Mouse (Mus musculus) central nervous system, embryonic 18 days (tissue): Measurements from ENCODE around the gene Lgmn. TPM values are rescaled to one million over a fixed set of nuclear protein-coding genes. Genes with fewer than 3 reads are reported as not detected.

Experiments
- polyA plus RNA-seq: library from polyadenylated mRNA; depleted of rRNA; stranded (reverse); fragments of >200 nt; gene quantifications from 2 replicates; pipeline ENCODE4 v1.2.3, GENCODE M21; 2012; rRNA removed

Lgmn gene
- polyA plus RNA-seq: 59.8 and 61.8 TPM in 2 replicates

DNA sequence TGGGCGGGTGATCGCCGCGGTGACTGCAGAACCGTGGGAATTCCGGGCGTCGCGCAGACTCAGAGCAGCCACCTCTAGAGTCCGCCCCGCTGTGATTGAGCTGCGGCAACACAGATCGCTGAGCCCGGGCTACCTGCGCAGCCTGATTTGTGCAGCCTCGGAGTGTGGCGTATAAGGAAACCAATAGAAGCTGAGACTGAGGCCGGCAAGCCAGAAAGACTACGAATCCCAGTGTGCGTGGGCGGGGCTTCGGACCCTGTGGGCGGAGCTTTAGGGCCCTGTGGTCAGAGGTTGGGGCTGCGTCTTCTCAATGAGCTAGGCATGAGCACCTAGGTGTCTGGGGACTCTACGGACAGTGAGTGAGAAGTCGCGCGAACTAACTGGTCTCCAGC lies at the start of gene Lgmn:
Gene Lgmn (minus strand): TSS at position 182 of the 392 bp plus-strand sequence.

GRCm38 (mm10) chr12:102468894-102469764 lies 29.5 kb upstream of the Lgmn start, which contains the start of gene Golga5:
Gene Golga5 (plus strand): TSS chr12:102469135.

Other genes starting within 250 kb of the Lgmn start
- gene Rin3, start 156.8 kb downstream of the Lgmn start, polyA plus RNA-seq: 1.4 and 1.6 TPM in 2 replicates
- gene Golga5, start 29.3 kb upstream of the Lgmn start, polyA plus RNA-seq: 24.4 and 25.7 TPM in 2 replicates
- 87.8 and 93.9 TPM in 2 replicates for gene Chga, start 115.2 kb upstream of the Lgmn start, polyA plus RNA-seq